Mouse (Mus musculus) gastrocnemius, postnatal 4 days (tissue): ENCODE measurements around the gene Mtap. TPM values are rescaled to one million over a fixed set of nuclear protein-coding genes. Genes with fewer than 3 reads are reported as not detected.

ENCODE experiments used
- DNase-seq, 2 experiments: peaks; one replicate each; pipeline ENCODE4 v3.0.0; 2021 to 2022; ENCODE audit warnings: low spot score in 2 of 2, mixed read lengths in 2 of 2
- total RNA-seq, 2 experiments: library from RNA; stranded (reverse); gene quantifications; 2 replicates each; pipeline ENCODE4 v1.2.3; 2021

The Mtap gene
- total RNA-seq, 2 experiments from 2014 or later, result 18.7 to 19.7 TPM

DNA sequence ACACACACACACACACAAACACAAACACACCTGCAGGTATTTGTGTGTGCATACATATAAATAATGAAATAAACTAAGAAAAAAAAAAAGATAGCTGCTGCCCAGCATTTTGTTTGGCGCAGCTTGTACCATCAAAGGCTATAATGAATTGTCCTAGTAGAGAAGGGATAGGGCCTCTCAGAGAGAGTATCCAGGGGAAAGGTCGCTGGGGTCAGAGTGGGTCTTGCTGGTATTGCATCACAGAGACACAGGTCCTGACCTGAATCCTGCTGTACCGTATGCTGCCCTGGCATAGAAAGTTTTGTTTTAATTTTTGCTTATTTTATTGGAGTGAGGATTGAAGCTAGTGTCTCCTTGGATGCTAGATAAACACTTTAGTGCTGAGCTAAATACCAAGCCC lies 566 bp upstream of the Mtap start:
- DNase-seq, result no peak

DNA sequence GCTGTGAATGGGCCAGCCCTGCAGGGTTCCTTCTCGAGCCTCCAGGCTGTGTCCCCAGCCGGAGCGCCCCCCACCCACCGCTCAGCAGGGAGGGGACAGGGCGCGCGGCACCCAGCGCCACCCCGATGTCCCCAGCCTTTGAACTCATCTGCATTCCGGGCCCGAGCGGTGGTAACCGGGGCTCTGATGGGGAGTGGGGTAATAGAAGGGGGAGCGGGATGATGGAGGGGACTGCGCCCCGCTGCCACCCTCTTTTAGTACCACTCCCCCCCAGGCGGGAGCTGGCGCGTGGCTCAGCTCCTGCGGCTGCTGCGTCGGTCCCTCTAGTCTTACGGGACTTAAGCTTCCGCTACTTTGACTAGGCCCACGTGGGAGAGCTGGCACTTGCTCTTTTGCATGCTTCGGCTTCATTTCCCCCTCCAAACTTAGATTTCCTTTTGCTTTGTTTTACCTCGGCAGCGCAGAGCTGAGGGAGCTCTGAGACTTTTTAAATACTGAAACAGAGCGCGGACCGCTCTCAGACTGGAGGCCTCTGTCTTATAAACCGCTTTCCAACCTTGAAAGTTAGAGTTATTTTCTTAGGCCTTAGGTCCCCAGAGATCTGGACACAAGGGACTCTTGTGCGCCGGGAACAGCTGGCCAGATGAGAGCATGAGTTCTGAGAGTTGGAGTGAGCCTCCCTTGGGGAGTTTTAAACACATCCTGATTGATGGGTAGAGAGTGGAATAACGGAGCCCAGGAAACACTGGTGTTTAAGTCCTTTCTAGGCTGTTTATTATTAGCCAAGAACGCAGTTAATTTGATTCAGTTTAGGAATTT lies 829 bp downstream of the Mtap start:
- peak in 1 of 2 experiments; percentile 39 for DNase-seq

GRCm38 (mm10) chr4:89138361-89138651 lies 1.4 kb downstream of the Mtap start:
- DNase-seq, result no peak

DNA sequence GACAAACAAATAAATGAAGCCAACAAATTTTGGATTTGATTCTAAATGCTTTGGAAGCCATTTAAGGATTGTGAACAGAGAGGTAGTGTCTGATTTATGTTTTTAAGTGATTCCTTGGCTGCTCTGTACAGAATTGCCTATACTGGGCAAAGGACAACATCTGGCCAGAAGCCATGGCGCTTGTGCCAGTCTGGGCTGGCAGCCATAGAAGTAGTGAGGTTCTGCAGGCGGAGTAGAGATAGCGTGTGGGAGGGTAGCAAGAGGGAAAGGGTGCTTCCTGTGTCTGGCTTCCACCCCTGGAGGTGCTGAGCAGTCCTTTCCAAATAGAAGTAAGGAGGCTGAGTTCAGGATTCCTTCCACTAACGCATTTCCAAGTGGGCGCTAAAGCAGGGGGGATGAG lies 3.9 kb downstream of the Mtap start:
- DNase-seq, result peak in 1 of 2 experiments; percentile 28

DNA sequence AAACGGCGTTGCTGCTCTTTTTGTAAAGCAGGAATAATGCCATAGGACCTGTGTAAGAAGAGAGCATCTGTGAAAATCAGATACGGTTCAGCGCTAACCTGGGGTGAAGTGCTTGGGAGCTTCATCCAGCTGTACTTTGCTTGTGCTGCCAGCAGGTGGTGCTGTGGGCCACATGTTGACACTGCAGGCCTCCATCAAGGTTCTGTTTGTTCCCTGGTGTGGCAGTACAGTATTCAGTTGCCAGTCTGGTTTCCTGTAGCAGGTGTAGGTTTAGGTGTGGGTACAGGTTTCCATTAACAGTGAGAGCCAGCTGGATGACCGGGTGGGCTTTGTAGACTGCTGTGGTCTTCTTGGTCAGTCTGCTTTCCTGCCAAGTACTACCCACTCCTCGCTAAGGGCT lies 8.5 kb downstream of the Mtap start:
- DNase-seq, result peak; percentile 49 to 72

DNA sequence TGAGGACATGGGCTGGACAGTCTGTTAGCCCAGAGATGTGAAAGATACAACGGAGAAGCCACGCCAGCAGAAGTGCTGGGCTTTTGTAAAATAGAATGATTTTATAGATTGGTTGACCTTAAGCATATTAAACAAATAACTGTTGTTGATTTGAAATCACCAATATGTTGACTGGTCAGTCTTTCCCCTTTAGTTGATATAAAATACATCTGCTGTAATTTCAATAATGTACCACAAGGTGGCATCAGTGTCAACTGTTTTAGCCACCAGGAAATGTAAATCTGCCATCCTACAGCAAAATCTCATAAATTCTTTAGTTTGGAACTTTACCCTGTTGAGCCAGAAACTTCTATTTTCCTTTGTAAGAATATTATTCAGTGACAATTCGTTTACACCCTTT lies 9.4 kb downstream of the Mtap start:
- DNase-seq, result no peak

GRCm38 (mm10) chr4:89149261-89149660 lies 12.3 kb downstream of the Mtap start:
- DNase-seq, result no peak

DNA sequence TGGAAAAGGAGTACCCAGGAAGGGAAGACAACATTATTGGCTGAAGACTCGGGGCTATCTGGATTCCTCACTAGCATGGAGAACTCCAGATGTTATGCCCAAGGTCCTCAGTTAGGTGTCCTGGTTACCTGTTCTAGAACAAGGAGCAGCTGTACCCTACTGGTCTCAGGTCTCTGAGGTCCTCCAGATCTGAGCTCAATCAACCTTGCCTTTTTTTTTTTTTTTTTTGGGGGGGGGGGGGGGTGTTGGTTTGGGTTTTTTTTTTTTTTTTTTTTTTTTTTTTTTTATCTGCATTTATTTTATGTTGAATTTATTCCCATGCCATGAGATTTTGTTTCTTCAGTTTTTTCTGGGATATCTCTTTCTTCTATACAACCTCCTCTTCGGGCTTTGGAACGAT lies 24.5 kb downstream of the Mtap start:
- DNase-seq, result no peak

GRCm38 (mm10) chr4:89162496-89162895 lies 25.6 kb downstream of the Mtap start:
- DNase-seq, result no peak

DNA sequence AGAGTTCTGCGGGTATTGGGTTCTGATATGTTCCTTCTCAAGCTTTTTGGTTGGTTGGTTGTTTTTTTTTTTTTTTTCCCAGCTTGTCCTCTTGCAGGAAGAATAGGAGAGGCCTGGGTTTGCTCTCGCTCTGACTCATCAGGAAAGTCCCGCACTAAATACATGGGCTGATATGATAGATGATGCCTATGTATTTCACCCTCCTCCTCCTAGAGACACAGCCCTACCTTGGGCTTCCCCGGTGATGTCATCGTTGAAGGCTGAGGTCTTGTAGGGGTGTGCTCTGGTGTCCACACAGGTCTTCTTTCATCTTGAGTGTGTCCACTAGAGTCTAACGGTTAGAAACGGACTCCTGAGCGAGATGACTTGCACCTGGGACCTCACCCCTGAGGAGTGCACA lies 26.7 kb downstream of the Mtap start:
- DNase-seq, result no peak

GRCm38 (mm10) chr4:89164681-89165080 lies 27.8 kb downstream of the Mtap start:
- DNase-seq, result no peak

- no peak for DNase-seq
Measured at GRCm38 (mm10) chr4:89168877-89169276, 32.0 kb downstream of the Mtap start.

GRCm38 (mm10) chr4:89169739-89170138 lies 32.8 kb downstream of the Mtap start:
- no peak for DNase-seq

- DNase-seq, result no peak
Measured at GRCm38 (mm10) chr4:89170931-89171330, 34.0 kb downstream of the Mtap start.

GRCm38 (mm10) chr4:89172873-89173605 lies 36.1 kb downstream of the Mtap start:
- no peak for DNase-seq

GRCm38 (mm10) chr4:89177514-89178307 lies 40.8 kb downstream of the Mtap start:
- DNase-seq, result no peak

DNA sequence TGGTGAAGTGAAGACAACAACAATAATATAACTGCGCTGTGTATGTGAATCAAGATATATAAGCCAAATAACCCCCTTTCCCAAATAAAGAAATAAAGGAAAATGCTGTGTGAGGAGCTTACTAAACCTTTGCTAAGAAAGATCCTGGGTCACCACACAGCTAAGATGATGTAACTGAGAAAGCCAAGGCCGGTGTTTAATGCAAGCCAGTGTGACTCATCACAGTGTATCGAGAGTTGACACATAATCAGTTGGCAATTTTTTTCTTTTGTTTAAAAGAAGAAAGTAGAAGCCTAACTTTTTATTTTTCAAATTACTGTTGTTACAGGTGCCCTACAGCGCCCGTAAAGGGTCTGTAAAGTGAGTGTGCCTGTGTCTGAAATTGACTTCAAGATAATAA lies 43.2 kb downstream of the Mtap start:
- DNase-seq, result no peak

GRCm38 (mm10) chr4:89181656-89182055 lies 44.7 kb downstream of the Mtap start:
- no peak for DNase-seq

GRCm38 (mm10) chr4:89182486-89182885 lies 45.6 kb downstream of the Mtap start:
- DNase-seq, result no peak

DNA sequence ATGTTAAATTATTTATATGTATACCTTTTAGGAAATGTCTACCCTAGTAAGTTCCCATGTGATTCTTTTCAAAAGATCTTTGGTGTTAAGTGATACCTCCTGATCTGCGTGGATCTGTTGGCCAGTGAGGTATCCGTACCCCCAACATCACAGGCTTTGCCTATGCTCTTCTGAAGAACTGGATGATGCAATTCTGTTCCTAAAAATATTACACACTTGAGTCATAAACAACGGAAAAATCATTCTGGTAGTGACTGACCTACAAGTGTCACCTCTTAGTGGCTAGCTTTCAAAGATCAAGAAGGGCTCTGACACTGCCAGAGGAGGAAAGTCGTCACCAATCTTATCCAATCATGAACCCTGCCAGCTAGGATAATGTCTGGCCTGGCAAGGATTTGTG lies 58.6 kb downstream of the Mtap start:
- no peak for DNase-seq

- DNase-seq, result no peak
Measured at GRCm38 (mm10) chr4:89197128-89197527, 60.2 kb downstream of the Mtap start.

DNA sequence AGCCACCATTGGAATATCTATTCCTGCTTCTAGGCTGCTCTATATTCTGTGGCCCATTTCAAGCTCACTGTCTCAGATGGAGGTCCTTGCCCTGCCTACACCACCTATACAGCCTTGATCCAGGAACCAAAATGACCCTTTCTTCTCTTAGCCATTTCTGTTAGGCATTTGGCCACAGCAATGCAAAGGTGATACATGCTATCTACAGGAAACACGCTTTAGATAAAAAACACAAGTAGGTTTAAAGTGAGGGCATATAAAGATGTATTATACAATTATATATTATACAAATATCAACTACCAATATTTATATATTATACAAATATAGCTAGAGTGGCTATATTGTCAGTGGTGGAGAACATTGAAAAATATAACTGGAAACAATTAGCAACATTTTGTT lies 63.9 kb downstream of the Mtap start:
- DNase-seq, result no peak
